Mouse (Mus musculus): ENCODE data around the gene 1810055G02Rik. TPM values are rescaled to one million over a fixed set of nuclear protein-coding genes. Genes with fewer than 3 reads are reported as not detected.

The 1810055G02Rik gene
- 10 to 100 TPM; 32.5 to 43.3 TPM for total RNA-seq (2021)
- long read RNA-seq, experiment 1, transcript 1810055G02Rik-205 (4 exons, 772 nt): minor isoform, 5 of 27 reads
- long read RNA-seq, experiment 1, transcript 1810055G02Rik-201 (4 exons, 1,882 nt): major isoform, 13 of 27 reads
- long read RNA-seq, experiment 1, partial matches to known transcripts: 3 of 27 reads
- long read RNA-seq, experiment 1, other reads (novel, unspliced or antisense): 2 of 27 reads
- long read RNA-seq, experiment 2, partial matches to known transcripts: 5 of 8 reads
- long read RNA-seq, experiment 2, other reads (novel, unspliced or antisense): 0 of 8 reads

DNA sequence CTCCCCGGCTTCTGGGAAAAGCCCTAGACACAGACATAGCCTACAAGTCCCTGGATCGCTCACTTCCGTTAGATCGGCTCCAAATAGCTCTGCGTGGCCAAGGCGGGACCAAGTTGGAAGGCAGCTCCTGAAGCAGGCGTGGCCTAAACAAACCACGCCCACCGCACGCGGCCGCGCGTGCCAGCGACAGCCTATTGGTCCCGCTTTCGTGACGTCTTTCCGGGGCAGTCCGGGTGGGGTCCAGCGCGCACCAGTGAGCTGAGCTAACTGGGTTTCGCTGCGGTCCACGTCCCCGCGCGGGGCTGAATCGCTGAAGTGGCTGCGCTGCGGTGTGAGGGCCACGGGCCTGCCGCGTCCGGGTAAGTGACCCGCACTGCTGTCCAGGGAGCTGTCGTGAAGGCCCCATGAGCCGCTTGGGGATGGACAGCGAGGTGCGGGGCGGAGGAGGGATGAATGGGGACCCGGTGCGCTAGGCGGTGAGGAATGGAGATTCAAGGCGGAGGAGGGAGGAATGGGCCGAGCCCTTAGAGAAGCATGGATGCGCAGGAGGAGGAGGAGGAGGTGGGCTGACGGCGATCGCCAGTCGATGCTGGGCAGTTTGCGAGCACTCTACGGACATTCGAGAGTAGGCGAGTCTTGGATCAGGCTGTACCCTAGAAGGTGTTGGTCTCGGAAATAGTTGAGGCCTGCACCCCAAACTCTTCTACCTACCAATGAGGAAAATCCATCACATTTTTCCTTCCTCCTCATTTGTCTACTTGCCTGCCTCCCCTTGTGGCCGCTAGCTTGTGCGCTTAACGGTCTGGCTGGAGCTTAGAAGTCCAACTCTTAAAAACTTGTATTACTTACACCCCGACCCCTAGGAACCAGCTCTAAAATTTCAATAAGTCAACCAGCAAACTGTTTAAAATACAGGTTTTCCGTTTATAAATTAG, at the start of gene 1810055G02Rik:
1810055G02Rik (plus strand) TSS at position 216 of the 935 bp plus-strand sequence.
- peak; percentile 98 for DNase-seq (ENCODE audit: low spot score in 2 of 2)

DNA sequence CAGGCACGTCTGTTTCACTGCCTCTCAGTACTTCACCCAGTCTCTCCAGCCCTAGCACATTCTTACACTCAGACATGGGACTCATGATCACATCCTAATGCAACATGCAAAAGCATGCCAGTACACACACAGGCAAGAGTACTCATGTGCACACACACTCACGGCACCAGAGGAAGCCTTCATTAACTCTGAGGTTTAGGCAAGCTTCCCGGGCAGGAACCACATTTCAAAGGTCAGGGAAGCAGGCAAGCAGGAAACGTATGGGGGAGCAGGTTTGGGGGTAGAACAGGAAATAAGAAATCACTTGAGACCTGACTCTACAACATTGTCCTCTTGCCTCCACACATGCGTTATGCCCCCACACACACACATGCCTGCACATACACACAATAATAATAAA, 42.6 kb upstream of the 1810055G02Rik start:
- DNase-seq (ENCODE audit: low spot score in 2 of 2): no peak

DNA sequence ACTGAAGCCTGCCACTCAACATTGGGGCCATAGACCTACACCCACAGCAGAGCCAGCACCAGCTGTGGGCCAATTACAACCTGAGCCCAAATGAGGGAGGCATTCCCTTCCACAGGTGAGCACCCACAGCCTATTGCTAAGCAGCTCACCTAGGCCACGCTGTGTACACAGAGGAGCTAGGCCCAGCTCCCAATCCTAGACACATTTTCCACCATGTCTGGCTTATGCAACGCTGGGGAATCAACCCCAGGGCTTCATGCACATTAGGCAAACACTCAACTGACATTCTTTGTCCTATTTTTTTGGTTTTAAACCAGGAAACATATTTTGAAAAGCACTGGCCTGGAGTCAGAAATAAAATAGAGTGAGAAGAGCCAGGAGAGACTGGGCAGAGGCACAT, 41.5 kb upstream of the 1810055G02Rik start:
- DNase-seq (ENCODE audit: low spot score in 2 of 2): no peak

DNA sequence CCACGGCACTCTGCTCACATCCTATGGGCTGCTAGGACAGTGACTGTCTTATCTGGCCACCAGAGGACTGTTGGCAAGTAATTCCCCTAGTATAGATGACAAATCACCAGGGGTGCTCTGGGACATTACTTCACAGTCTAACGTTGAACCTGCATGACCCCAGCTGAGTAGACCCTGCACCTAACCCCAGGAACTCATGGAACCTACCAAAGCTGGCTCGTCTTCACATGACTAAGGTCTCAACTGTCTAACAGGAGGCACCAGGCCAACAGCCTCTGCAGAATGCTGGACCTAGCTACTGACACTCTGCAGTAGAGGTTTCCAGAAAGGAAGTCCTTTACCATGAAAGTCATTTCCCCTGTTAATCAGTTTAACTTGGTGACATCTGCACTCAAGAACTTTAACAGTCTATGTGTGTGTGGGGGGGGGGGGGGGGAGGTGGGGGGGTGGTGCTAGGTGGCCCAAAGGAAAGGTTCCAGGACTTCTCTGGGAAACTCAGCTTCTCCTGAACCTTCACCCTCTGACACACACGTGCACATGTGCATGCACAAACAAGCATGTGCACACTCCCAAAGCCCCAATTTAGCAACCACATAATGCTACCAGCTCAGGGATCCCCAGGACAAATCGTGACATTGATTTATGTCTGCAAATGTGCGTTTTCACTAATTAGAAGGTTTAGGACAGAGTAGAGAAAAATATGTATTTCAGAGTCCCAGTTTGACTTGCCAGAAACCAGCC, 40.8 kb upstream of the 1810055G02Rik start:
- DNase-seq (ENCODE audit: low spot score in 2 of 2): no peak

DNA sequence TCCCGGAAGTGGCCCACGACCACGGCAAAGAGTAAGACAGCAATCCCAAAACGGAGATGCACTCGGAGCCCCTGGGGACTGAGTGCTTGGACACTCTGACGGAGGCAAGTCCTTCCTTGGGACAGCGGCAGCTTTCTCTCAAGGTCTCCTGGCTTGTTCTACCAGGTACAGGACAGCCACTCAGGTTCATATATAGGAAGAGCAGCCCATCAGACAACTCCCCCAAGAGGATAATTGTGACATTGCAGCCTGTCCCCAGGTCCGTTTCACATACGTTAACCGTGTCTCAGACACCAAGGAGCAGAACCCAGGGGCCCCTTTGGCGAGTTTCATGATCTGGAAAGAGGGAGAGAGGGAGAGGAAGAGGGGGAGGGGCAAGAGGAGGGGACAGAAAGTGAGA, 40.1 kb upstream of the 1810055G02Rik start:
- DNase-seq (ENCODE audit: low spot score in 2 of 2): no peak

DNA sequence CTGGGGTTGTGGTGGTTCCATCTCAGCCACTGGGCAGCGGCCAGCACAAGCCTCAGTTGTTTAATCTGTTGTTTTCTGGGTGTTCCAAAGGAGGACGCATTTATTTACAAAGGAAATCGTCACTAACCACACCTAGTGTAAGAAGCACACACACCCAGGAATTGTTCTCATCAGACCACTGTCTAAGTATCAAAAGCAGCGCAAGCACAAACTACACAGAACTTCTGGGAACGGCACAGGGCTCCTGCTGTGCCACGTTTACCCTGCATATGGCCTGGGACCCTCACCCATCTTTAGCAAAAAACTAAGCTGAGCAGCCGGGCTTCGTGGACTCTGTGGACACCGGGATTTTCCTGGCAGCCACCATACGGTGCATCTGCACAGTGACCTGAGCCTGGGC, 39.5 kb upstream of the 1810055G02Rik start:
- no peak for DNase-seq (ENCODE audit: low spot score in 2 of 2)

DNA sequence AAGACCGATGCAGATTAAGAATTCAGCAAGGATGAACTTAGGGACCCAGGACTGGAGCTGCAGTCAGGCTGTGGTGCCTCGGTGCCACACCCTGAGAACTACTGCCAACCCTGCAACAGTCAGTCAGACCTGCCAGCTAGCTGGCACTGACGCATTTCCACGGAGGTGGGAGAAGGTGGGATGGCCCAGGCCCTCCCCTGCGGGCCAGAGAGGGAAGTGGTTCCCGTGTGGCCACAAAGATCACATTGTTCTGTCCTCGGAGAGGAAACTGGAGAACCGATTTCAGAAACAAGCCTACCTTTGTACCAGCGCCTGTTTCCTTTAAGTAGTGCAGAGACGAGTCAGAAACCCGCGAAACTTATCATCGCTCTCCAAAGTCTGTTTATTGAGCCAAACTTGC, 39.0 kb upstream of the 1810055G02Rik start:
- DNase-seq (ENCODE audit: low spot score in 2 of 2): no peak

DNA sequence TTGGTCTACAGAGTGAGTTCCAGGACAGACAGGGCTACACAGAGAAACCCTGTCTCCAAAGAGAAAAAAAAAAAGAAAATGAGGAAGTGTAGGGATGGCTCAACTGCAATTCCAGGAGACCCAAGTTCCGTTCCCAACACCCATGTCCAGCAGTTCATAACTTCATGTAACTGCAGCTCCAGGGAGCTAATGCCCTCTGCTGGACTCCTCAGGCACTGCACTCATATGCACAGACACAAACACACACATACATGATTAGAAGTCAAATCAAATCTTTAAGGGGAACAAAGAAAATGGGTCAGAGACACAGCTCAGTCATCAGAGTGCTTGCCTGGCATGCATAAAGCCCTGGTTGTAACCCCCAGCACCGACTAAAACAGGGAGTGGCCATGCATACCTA, 34.9 kb upstream of the 1810055G02Rik start:
- no peak for DNase-seq (ENCODE audit: low spot score in 2 of 2)

DNA sequence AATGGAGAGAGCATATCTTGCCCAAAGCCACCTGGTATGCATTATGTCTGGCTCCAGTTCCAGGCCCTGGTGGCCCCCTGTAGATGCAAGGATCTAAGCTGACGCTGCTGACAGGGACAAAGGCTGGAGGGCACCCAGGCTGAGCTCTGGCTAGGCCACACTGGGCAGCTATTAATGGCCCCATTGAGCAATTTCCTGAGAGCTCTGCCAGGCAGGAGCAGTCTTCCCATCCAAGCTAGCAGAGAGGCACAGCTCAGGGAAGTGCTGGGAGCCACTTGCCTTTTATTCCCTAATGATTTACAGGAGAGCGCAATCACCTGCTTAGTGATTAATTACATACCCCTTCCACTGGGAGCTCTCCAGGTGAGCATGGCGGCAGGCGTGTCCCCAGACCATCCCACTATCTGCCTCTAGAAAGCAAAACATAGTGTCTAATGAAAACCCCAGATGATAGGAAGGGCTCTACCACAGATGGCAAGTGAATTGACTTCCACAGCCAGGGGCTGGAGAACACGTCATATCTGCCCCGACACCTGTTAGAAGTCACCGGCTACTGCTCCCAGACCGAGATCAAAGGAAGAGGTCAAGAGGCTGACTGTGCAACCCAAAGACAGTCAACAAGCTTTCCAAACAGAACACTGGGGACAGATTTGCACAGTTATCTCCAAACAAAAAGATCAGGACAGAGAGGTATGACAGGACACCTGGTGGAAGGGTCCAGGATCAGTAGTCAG, 33.8 kb upstream of the 1810055G02Rik start:
- no peak for DNase-seq (ENCODE audit: low spot score in 2 of 2)

DNA sequence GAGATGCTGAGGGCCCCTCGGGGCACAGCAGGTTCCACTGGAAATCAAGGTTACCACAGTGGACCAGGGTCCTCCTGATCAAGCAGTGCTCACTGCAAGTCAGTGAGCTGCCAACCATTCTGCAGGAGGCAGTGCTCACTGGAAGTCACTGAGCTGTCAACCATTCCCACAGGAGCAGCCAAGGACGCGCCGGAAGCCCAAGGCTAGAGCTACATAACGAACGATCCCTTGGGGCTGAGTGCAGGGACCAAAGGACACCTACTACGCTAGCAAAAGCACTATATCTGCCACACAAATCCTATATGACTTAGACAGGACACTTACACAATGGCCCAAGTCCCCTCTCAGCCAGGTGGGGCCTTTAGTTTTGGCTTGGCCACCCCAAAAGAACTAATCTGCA, 27.4 kb upstream of the 1810055G02Rik start:
- peak in 1 of 2 experiments; percentile 58 for DNase-seq (ENCODE audit: low spot score in 2 of 2)

DNA sequence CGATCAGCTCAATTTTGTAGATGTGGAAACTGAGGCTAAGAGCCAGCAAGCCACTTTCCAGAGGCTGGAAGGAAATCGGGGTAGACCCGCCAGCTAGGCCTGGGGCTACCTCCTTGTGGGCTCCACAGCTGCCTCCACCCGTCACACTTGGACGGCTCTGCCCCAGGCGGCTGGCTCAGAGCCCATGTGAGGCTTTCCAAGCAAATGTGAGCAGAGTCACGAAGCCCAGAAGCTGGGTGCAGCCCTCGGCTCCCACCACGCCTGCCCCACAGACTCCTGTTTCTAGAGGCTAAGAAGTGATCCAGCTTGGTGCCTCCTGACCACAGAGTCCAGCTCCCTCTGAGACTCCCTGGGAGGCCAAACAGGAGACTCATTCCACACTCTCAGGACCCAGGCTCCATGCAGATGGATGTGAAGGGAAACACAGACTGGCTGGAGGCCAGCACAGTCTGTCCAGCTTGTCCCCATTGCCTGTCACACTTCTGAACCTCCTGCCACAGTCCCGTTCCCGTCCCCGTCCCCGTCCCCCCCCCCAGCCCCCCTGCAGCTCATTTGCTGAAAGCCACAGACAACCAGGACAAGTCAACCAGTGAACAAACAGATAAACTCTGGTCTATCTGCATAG, 26.7 kb upstream of the 1810055G02Rik start:
- peak; percentile 71 to 72 for DNase-seq (ENCODE audit: low spot score in 2 of 2)

DNA sequence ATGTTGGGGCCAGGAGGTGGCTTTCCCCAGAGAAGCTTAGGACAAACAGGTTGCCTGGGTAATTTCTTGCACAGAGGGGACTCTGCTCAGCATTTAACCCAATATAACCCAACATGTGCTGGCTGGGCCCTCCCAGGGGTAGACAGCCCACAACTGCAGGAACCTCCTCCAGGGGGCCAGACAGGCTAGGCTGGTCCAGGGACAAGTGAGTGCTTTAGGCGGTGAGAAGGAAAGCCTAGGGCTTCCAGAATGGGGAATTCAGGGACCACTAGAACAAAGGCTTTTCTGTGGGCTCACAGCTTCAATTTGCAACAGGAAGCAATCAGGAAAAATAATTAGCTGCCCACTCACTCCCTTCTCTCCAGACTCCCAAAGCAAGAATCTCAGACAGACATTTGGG, 23.7 kb upstream of the 1810055G02Rik start:
- DNase-seq (ENCODE audit: low spot score in 2 of 2): no peak

DNA sequence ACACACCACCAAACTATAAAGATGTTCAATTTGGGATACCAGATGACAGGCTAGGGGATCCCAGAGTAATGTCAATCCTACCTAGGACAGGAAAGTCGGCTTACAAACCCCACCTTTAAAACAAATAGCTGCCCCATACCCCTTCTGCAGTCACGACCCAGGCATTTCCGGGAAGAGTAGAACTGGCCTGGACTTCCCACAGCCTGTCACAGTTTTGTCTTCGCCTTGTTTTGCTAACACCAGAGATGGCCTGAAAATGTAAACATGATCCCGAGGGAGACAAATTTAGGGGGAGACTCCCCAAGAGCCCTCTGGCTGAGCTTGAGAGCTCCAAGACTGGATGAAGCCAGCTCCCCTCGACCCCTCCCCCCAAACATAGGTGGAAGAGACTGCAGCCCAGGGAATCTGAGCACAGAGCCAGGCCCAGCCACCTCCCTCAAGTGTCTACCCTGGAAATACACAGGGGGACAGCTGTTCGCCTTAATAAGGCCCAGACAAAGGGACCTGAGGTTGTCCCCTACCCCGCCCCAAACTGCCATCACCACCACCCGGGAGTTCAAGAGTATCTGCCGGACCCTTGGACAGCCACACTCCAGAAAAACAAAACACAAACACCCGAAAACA, 23.0 kb upstream of the 1810055G02Rik start:
- no peak for DNase-seq (ENCODE audit: low spot score in 2 of 2)

DNA sequence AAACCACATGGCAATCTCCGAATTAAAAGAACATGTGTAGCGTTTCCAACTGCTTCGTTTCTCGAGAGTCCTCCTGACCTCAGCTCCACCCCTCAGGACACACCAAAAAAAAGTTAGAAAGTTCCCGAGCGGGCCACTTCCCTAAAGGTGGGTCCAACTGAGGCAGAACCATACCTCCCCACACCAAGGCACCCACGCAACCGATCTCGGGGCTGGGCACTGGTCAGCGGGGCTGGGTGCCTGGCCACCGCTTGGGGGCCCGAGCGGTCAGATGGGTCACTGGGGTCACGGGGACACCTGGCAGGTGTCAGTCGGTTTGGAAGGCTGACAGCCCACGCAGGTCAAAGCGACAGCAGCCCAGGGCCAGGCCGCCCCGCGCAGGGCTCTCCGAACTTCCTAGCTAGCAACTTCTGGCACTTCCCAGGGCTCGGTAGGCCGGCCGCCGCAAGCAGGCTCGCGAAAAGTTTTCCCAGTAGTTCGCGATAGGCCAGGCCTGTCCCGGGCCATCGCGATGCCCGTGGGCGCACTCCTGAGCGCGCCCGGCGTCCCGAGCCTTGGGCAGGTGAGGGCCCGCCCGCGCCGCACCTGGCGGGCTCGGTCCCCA, 22.4 kb upstream of the 1810055G02Rik start:
- no peak for DNase-seq (ENCODE audit: low spot score in 2 of 2)

DNA sequence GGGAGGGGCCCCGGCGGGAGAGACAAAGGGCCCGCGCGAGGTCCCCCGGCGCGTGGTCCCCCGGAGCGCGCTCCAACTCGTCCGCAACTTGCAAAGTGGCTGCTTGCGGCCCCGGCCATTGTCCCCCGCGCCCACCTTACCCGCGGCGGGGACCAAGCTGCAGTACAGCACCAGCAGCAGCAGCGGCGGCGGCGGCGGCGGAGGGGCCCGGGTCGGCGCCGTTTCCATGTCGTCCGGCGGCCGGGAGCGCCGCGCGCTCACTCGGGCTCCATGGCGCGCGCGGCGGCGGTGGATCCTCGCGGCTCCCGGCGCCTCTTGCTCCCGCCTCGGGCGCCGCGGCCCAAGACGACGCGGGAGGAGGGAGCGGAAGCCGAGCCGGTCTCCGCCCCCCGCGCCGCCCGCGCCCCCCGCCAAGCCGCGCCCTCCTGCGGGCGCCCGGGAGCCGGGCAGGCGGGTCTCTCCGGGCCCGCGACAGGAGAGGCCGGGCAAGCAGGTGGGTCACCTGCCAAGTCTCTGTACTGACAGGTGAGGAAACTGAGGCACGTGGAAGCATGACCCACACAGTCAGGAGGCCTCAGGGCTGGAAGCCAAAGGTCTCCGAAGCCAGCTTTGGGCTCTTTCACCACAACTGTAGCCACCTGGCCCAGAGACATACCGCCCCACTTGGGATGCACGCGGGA, 21.7 kb upstream of the 1810055G02Rik start, which contains the start of gene Lrp5:
Lrp5 (minus strand) TSS at position 350 of the 680 bp plus-strand sequence.
- peak; percentile 75 to 82 for DNase-seq (ENCODE audit: low spot score in 2 of 2)

DNA sequence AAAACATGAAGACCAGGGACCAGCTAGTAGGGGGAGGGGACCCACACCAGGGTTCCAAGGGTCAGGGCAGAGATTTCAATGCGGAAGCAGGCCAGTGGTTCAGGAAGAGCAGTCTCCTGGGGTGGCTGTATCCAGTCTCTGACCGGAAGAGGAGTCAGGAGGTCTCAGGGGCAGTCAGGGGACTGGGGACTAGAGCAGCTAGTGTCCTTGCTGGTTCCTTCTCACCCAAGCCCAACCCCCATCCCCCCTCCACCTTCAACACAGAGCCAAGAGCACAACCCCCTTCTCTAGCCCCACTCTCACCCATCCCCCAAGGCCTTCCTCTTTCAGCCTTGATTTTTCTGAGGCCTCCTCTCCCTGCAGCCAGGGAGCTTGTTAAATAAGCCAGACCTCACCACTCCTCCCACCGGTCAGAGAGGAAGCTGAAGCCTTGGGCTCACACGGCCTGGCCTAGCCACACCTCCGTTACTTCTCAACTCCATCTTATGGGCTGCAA, 20.4 kb upstream of the 1810055G02Rik start:
- no peak for DNase-seq (ENCODE audit: low spot score in 2 of 2)

DNA sequence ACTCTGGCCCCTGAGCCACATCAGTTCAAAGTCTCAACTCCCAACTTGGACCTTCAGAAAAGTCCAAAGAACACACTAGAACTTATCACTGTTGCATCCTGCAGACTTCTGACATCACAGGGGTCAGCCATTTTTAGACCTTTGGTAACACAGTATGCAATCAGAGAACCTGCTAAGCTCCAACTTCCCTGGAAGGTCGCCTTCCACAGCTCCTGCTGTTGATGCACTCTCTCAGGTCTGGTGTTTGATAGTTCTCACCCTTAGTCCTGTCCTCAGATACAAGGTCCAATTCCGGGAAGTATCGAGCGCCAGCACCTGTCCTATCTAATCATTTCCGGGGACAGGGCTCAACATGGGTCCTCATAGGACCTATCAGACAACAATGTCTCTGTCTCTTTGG, 16.8 kb upstream of the 1810055G02Rik start:
- DNase-seq (ENCODE audit: low spot score in 2 of 2): no peak

DNA sequence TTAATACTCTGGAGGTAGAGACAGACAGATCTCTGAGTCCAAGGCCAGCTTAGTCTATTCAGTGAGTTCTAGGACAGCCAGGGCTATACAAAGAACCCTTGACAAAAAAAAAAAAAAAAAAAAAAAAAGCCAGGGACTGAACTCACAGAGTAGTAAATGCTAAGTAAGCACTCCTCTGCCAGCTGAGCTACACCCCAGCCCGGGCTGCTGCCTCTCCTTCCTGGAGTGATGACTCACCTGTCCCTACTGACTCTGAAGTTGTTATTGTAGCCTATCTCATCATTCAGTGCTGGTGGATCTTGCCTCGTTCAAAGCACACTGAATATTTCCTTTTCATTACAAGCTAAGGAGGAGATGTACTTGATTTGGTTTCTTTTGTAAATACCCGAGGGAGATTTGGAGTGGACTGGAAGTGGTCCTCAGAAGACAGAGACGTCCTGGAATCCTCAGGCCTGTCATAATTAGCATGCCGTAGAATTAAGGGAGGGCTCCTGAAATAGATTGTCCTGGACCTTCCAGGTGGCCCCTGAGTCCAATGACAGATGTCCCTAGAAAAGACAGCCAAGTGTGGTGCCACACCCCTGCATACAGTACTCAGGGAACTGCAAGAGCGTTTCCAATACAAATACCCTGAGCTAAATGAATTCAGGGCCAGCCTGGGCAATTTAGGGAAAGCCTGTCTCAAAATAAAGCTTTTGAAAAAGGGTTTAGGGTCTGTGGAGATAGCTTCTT, 15.5 kb upstream of the 1810055G02Rik start:
- no peak for DNase-seq (ENCODE audit: low spot score in 2 of 2)
